ENCODE assay signal across 8 mouse cellular contexts in genomic region chr10:12996736-12997477, GRCm38 (mm10). TPM values are rescaled to one million over a fixed set of nuclear protein-coding genes. Genes with fewer than 3 reads are reported as not detected.
DNase-seq lines count a peak whose midpoint lies in the region; ATAC-seq and TF ChIP-seq lines count a peak whose summit lies in the region.

No protein-coding gene starts in this region.

- H3K36me3 ChIP-seq in forebrain, embryonic 11.5 days (ENCODE audit: control insufficient read depth, insufficient read depth, low read length), result no peaks in the 10 kb centered on the region
- no peaks in the 10 kb centered on the region for H3K36me3 ChIP-seq in heart, postnatal 0 days (replicated peaks; ENCODE audit: control insufficient read depth, insufficient read depth, low read length)
- no peaks in the 10 kb centered on the region for H3K36me3 ChIP-seq in liver, embryonic 16.5 days (ENCODE audit: control insufficient read depth, insufficient read depth)
- no peaks in the 10 kb centered on the region for H3K36me3 ChIP-seq in neural tube, embryonic 13.5 days

- peak; percentile 88 for TF ChIP-seq CTCF in heart, postnatal 0 days (IDR thresholded peaks at IDR 0.05; ENCODE audit: low read depth)

- no peak overlapping the region for H3K4me2 ChIP-seq in forebrain, embryonic 11.5 days (ENCODE audit: low read depth, low read length, severe bottlenecking)
- peak overlapping the region; percentile 34; the same call in 1 of the 2 replicates for H3K4me2 ChIP-seq in heart, postnatal 0 days (ENCODE audit: low read depth, low read length)
- no peak overlapping the region for H3K4me2 ChIP-seq in liver, embryonic 16.5 days (ENCODE audit: low read depth, low read length)
- no peak overlapping the region for H3K4me2 ChIP-seq in neural tube, embryonic 13.5 days

- no peaks in the 10 kb centered on the region for H3K27me3 ChIP-seq in forebrain, embryonic 11.5 days (ENCODE audit: control insufficient read depth, insufficient read depth, low read length)
- no peaks in the 10 kb centered on the region for H3K27me3 ChIP-seq in heart, postnatal 0 days (ENCODE audit: control insufficient read depth, insufficient read depth, low read length)
- H3K27me3 ChIP-seq in liver, embryonic 16.5 days (ENCODE audit: control insufficient read depth, insufficient read depth, low read depth, low read length), result no peaks in the 10 kb centered on the region
- no peaks in the 10 kb centered on the region for H3K27me3 ChIP-seq in neural tube, embryonic 13.5 days

- TF ChIP-seq EP300 in heart, postnatal 0 days (IDR thresholded peaks at IDR 0.05; ENCODE audit: low read depth), result no peak

- no peak overlapping the region for H3K9ac ChIP-seq in forebrain, embryonic 11.5 days (ENCODE audit: low read length)
- H3K9ac ChIP-seq in heart, postnatal 0 days (replicated peaks; ENCODE audit: low read depth, low read length), result no peak overlapping the region
- H3K9ac ChIP-seq in liver, embryonic 16.5 days (ENCODE audit: low read depth, low read length), result no peak overlapping the region
- H3K9ac ChIP-seq in neural tube, embryonic 13.5 days, result no peak overlapping the region

- no peak overlapping the region for H3K27ac ChIP-seq in forebrain, embryonic 11.5 days (ENCODE audit: low read depth, low read length)
- no peak overlapping the region for H3K27ac ChIP-seq in heart, postnatal 0 days (ENCODE audit: low read depth)
- H3K27ac ChIP-seq in liver, embryonic 16.5 days (ENCODE audit: low read length), result no peak overlapping the region
- H3K27ac ChIP-seq in neural tube, embryonic 13.5 days (replicated peaks), result no peak overlapping the region

- H3K9me3 ChIP-seq in forebrain, embryonic 11.5 days (ENCODE audit: control insufficient read depth, low read length), result no peaks in the 10 kb centered on the region
- H3K9me3 ChIP-seq in heart, postnatal 0 days (replicated peaks; ENCODE audit: control insufficient read depth, low read length), result no peaks in the 10 kb centered on the region
- no peaks in the 10 kb centered on the region for H3K9me3 ChIP-seq in liver, embryonic 16.5 days (replicated peaks; ENCODE audit: control insufficient read depth, low read length)
- H3K9me3 ChIP-seq in neural tube, embryonic 13.5 days, result no peaks in the 10 kb centered on the region

- H3K4me1 ChIP-seq in forebrain, embryonic 11.5 days (replicated peaks; ENCODE audit: control insufficient read depth, insufficient read depth, low read length), result no peaks in the 10 kb centered on the region
- H3K4me1 ChIP-seq in heart, postnatal 0 days (ENCODE audit: control insufficient read depth, insufficient read depth), result no peaks in the 10 kb centered on the region
- H3K4me1 ChIP-seq in liver, embryonic 16.5 days (ENCODE audit: control insufficient read depth, low read depth, low read length), result peaks cover 3% of the 10 kb centered on the region; the same call in 1 of the 2 replicates
- no peaks in the 10 kb centered on the region for H3K4me1 ChIP-seq in neural tube, embryonic 13.5 days (replicated peaks)

- peak; percentile 85 for DNase-seq in c-Kit-positive CD71-positive TER-119-negative erythroid progenitor cells, embryonic 14.5 days (ENCODE audit: low read depth)
- peak; percentile 90 for DNase-seq in forebrain, embryonic 11.5 days (ENCODE audit: low spot score)
- peak; percentile 81 for DNase-seq in heart, postnatal 0 days (ENCODE audit: low spot score)
- DNase-seq in kidney, postnatal 36 days, result peak; percentile 89 to 94
- peak; percentile 35 for DNase-seq in telencephalon, adult 2 months (ENCODE audit: low read depth, low spot score)

- no peak overlapping the region for H3K4me3 ChIP-seq in forebrain, embryonic 11.5 days (ENCODE audit: low read depth, low read length)
- no peak overlapping the region; the same call in 1 of the 2 replicates for H3K4me3 ChIP-seq in heart, postnatal 0 days (ENCODE audit: low read depth, low read length)
- no peak overlapping the region for H3K4me3 ChIP-seq in liver, embryonic 16.5 days (ENCODE audit: low read depth, low read length)
- no peak overlapping the region for H3K4me3 ChIP-seq in neural tube, embryonic 13.5 days

- WGBS in forebrain, embryonic 11.5 days, result 47% methylated on average over 17 of the region's 17 CpGs
- 37% methylated on average over 17 of the region's 17 CpGs for WGBS in heart, postnatal 0 days
- 42% methylated on average over 17 of the region's 17 CpGs for WGBS in liver, embryonic 16.5 days (ENCODE audit: insufficient replicate concordance)
- WGBS in neural tube, embryonic 13.5 days, result 50% methylated on average over 17 of the region's 17 CpGs

- peak; percentile 99 for ATAC-seq in CD4-positive, CD25-positive, alpha-beta regulatory T cell, adult 4 months
- peak; percentile 81 for ATAC-seq in forebrain, embryonic 11.5 days (replicated peaks; ENCODE audit: low FRiP score)
- ATAC-seq in heart, postnatal 0 days (ENCODE audit: insufficient read depth, low read depth), result peak; percentile 81
- ATAC-seq in liver, embryonic 16.5 days (ENCODE audit: low read depth), result peak; percentile 77
- ATAC-seq in neural tube, embryonic 13.5 days (ENCODE audit: low read depth), result peak; percentile 77; the same call in 1 of the 2 replicates

RNA-seq across cellular contexts. Expression of gene Sf3b5, which starts 8.2 kb away (rescaled TPM):
- polyA plus RNA-seq in CD4-positive, CD25-positive, alpha-beta regulatory T cell, adult 4 months (2017; shearing (Covaris generic)), result 10 to 100 TPM; 35.2 to 36.0 TPM
- 37.9 and 42.2 TPM in 2 replicates for polyA plus RNA-seq in forebrain, embryonic 11.5 days (2014; fragmentation: Nextera tagmentation; extraction: Ambion mirVana)
- 21.9 and 30.1 TPM in 2 replicates for total RNA-seq in heart, postnatal 0 days (2014; rRNA removed; ENCODE audit: low replicate concordance)
- polyA plus RNA-seq in heart, postnatal 0 days (2015; fragmentation: Nextera tagmentation; extraction: Ambion mirVana), result 23.2 and 24.5 TPM in 2 replicates
- 14.5 and 15.7 TPM in 2 replicates for polyA plus RNA-seq in liver, embryonic 16.5 days (2015; fragmentation: Nextera tagmentation; extraction: Ambion mirVana)
- 26.3 and 27.3 TPM in 2 replicates for polyA plus RNA-seq in neural tube, embryonic 13.5 days (2015; fragmentation: Nextera tagmentation; extraction: Ambion mirVana)

RNA-seq across cellular contexts. Expression of gene Stx11, which starts 32.8 kb away (rescaled TPM):
- 10 to 100 TPM; 16.2 to 17.5 TPM for polyA plus RNA-seq in CD4-positive, CD25-positive, alpha-beta regulatory T cell, adult 4 months (2017; shearing (Covaris generic))
- 1.9 and 2.1 TPM in 2 replicates for polyA plus RNA-seq in forebrain, embryonic 11.5 days (2014; fragmentation: Nextera tagmentation; extraction: Ambion mirVana)
- 4.7 and 5.2 TPM in 2 replicates for total RNA-seq in heart, postnatal 0 days (2014; rRNA removed; ENCODE audit: low replicate concordance)
- 3.1 and 3.5 TPM in 2 replicates for polyA plus RNA-seq in heart, postnatal 0 days (2015; fragmentation: Nextera tagmentation; extraction: Ambion mirVana)
- polyA plus RNA-seq in liver, embryonic 16.5 days (2015; fragmentation: Nextera tagmentation; extraction: Ambion mirVana), result 9.3 and 10.8 TPM in 2 replicates
- 4.1 and 4.4 TPM in 2 replicates for polyA plus RNA-seq in neural tube, embryonic 13.5 days (2015; fragmentation: Nextera tagmentation; extraction: Ambion mirVana)

Comparison
In these comparisons a context has a peak if more than half of its experiments do, and no peak if none do; other contexts are left out.
1. DNase-seq: peak in every context shown above with its lines; median percentile 92 in kidney, postnatal 36 days; 90 in forebrain, embryonic 11.5 days; 85 in c-Kit-positive CD71-positive TER-119-negative erythroid progenitor cells, embryonic 14.5 days; 81 in heart, postnatal 0 days; 35 in telencephalon, adult 2 months.